Mouse (Mus musculus): Measurements from ENCODE around the gene Gm17606. TPM values are rescaled to one million over a fixed set of nuclear protein-coding genes. Genes with fewer than 3 reads are reported as not detected.

The Gm17606 gene
- polyA plus RNA-seq, 1 experiment from 2014 or later = not detected

GRCm38 (mm10) chr14:54660009-54660408 lies 19.3 kb downstream of the Gm17606 start:
- no peaks in the 10 kb centered on the region for H3K9me3 ChIP-seq (replicated peaks; ENCODE audit: low read length)
- H3K4me3 ChIP-seq (replicated peaks; ENCODE audit: low read depth, low read length) = no peak overlapping the region
- no peaks in the 10 kb centered on the region for H3K4me1 ChIP-seq (replicated peaks; ENCODE audit: insufficient read depth, low read length)
- TF ChIP-seq CTCF (IDR thresholded peaks at IDR 0.05; ENCODE audit: low read depth) = no peak
- H3K9ac ChIP-seq (ENCODE audit: low read depth, low read length) = no peak overlapping the region
- no peak overlapping the region for H3K27ac ChIP-seq
- DNase-seq (ENCODE audit: low spot score) (no peak), ATAC-seq (replicated peaks; ENCODE audit: low FRiP score, low read depth) (no peak)
- peaks cover 76% of the 10 kb centered on the region for H3K36me3 ChIP-seq (ENCODE audit: insufficient read depth, low read length)
- no peak overlapping the region for H3K4me2 ChIP-seq (ENCODE audit: low read length)
- WGBS = 91% methylated on average over 2 of the region's 2 CpGs
- H3K27me3 ChIP-seq (ENCODE audit: insufficient read depth, low read length) = no peaks in the 10 kb centered on the region

GRCm38 (mm10) chr14:54664477-54665222 lies 23.9 kb downstream of the Gm17606 start:
- Histone ChIP-seq H3K36me3 (ENCODE audit: insufficient read depth, low read length) (peaks cover 76% of the 10 kb centered on the region), H3K4me1 (replicated peaks; ENCODE audit: insufficient read depth, low read length) (no peaks in the 10 kb centered on the region), H3K27ac (no peak overlapping the region), H3K9ac (ENCODE audit: low read depth, low read length) (no peak overlapping the region), H3K27me3 (ENCODE audit: insufficient read depth, low read length) (no peaks in the 10 kb centered on the region), H3K4me3 (replicated peaks; ENCODE audit: low read depth, low read length) (no peak overlapping the region), H3K9me3 (replicated peaks; ENCODE audit: low read length) (no peaks in the 10 kb centered on the region), H3K4me2 (ENCODE audit: low read length) (no peak overlapping the region)
- TF ChIP-seq CTCF (IDR thresholded peaks at IDR 0.05; ENCODE audit: low read depth) = no peak
- ATAC-seq (replicated peaks; ENCODE audit: low FRiP score, low read depth) (no peak), DNase-seq (ENCODE audit: low spot score) (no peak)
- 92% methylated on average over 10 of the region's 10 CpGs for WGBS

GRCm38 (mm10) chr14:54669381-54669780 lies 28.6 kb downstream of the Gm17606 start:
- H3K27ac ChIP-seq = no peak overlapping the region
- DNase-seq (ENCODE audit: low spot score) (peak; percentile 33), ATAC-seq (replicated peaks; ENCODE audit: low FRiP score, low read depth) (no peak)
- no peak overlapping the region for H3K4me3 ChIP-seq (replicated peaks; ENCODE audit: low read depth, low read length)
- H3K4me2 ChIP-seq (ENCODE audit: low read length) = no peak overlapping the region
- WGBS = 84% methylated on average over 4 of the region's 4 CpGs
- peak; percentile 78 for TF ChIP-seq CTCF (IDR thresholded peaks at IDR 0.05; ENCODE audit: low read depth)
- H3K9ac ChIP-seq (ENCODE audit: low read depth, low read length) = no peak overlapping the region
- H3K4me1 ChIP-seq (replicated peaks; ENCODE audit: insufficient read depth, low read length) = no peaks in the 10 kb centered on the region
- no peaks in the 10 kb centered on the region for H3K9me3 ChIP-seq (replicated peaks; ENCODE audit: low read length)
- peaks cover 37% of the 10 kb centered on the region for H3K36me3 ChIP-seq (ENCODE audit: insufficient read depth, low read length)
- no peaks in the 10 kb centered on the region for H3K27me3 ChIP-seq (ENCODE audit: insufficient read depth, low read length)

- ATAC-seq (replicated peaks; ENCODE audit: low FRiP score, low read depth) (no peak), DNase-seq (ENCODE audit: low spot score) (no peak)
- WGBS = 71% methylated on average over 2 of the region's 2 CpGs
- Histone ChIP-seq H3K9ac (ENCODE audit: low read depth, low read length) (no peak overlapping the region), H3K9me3 (replicated peaks; ENCODE audit: low read length) (no peaks in the 10 kb centered on the region), H3K4me3 (replicated peaks; ENCODE audit: low read depth, low read length) (no peak overlapping the region), H3K27me3 (ENCODE audit: insufficient read depth, low read length) (no peaks in the 10 kb centered on the region), H3K27ac (no peak overlapping the region), H3K36me3 (ENCODE audit: insufficient read depth, low read length) (peaks cover 36% of the 10 kb centered on the region), H3K4me1 (replicated peaks; ENCODE audit: insufficient read depth, low read length) (no peaks in the 10 kb centered on the region), H3K4me2 (ENCODE audit: low read length) (no peak overlapping the region)
- no peak for TF ChIP-seq CTCF (IDR thresholded peaks at IDR 0.05; ENCODE audit: low read depth)
These were observed 33.6 kb downstream of the Gm17606 start for GRCm38 (mm10) chr14:54674317-54674716.

GRCm38 (mm10) chr14:54676290-54676689 lies 35.5 kb downstream of the Gm17606 start:
- H3K4me3 ChIP-seq (replicated peaks; ENCODE audit: low read depth, low read length) = no peak overlapping the region
- no peak for TF ChIP-seq CTCF (IDR thresholded peaks at IDR 0.05; ENCODE audit: low read depth)
- no peaks in the 10 kb centered on the region for H3K9me3 ChIP-seq (replicated peaks; ENCODE audit: low read length)
- no peak overlapping the region for H3K9ac ChIP-seq (ENCODE audit: low read depth, low read length)
- 89% methylated on average over 5 of the region's 5 CpGs for WGBS
- no peak overlapping the region for H3K4me2 ChIP-seq (ENCODE audit: low read length)
- no peaks in the 10 kb centered on the region for H3K27me3 ChIP-seq (ENCODE audit: insufficient read depth, low read length)
- no peak overlapping the region for H3K27ac ChIP-seq
- DNase-seq (ENCODE audit: low spot score) (no peak), ATAC-seq (replicated peaks; ENCODE audit: low FRiP score, low read depth) (no peak)
- no peaks in the 10 kb centered on the region for H3K4me1 ChIP-seq (replicated peaks; ENCODE audit: insufficient read depth, low read length)
- peaks cover 37% of the 10 kb centered on the region for H3K36me3 ChIP-seq (ENCODE audit: insufficient read depth, low read length)

GRCm38 (mm10) chr14:54678657-54679304 lies 38.0 kb downstream of the Gm17606 start:
- Histone ChIP-seq H3K4me2 (ENCODE audit: low read length) (no peak overlapping the region), H3K36me3 (ENCODE audit: insufficient read depth, low read length) (peaks cover 36% of the 10 kb centered on the region), H3K4me3 (replicated peaks; ENCODE audit: low read depth, low read length) (no peak overlapping the region), H3K9me3 (replicated peaks; ENCODE audit: low read length) (no peaks in the 10 kb centered on the region), H3K27ac (no peak overlapping the region), H3K27me3 (ENCODE audit: insufficient read depth, low read length) (no peaks in the 10 kb centered on the region), H3K9ac (ENCODE audit: low read depth, low read length) (no peak overlapping the region), H3K4me1 (replicated peaks; ENCODE audit: insufficient read depth, low read length) (no peaks in the 10 kb centered on the region)
- DNase-seq (ENCODE audit: low spot score) (no peak), ATAC-seq (replicated peaks; ENCODE audit: low FRiP score, low read depth) (no peak)
- TF ChIP-seq CTCF (IDR thresholded peaks at IDR 0.05; ENCODE audit: low read depth) = no peak
- 64% methylated on average over 16 of the region's 16 CpGs for WGBS

Measured in kidney, postnatal 0 days (tissue).